Mouse (Mus musculus): Measurements from ENCODE around the gene Reep6.

DNA sequence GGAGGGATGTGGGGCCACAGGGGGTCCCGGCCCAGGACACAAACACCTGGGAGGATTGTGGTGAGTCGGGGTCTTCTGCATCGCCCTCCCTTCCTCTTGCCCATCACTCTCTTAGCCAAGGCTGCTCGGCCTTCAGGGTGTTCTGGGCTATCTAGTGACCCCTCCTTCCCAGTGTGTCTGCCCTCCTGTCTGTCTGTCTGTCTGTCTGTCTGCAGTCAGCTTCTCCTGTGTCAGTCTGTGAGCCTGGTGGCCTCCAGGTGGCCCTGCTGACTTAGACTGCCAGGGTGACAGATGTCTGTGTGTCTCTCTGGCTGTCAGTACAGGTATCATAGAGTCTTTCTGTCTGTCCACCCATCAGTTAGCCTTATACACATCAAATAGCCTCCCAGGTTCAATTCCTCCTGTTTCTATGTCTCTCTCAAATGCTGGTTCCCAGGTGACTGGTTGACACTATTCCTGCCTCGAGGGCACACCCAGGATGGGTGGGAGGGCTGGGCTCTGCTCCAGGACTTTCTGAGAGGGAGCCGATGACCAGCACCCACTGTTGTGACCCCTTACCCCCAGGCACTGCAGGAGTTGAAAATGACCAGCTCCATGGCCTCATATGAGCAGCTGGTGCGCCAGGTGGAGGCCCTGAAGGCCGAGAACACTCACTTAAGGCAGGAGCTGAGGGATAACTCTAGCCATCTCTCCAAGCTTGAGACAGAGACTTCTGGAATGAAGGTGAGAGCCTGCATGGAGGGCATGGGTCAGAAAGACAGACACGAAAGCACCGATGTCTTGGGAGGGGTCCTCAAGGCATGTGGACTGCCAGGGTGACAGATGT lies 28.3 kb upstream of the Reep6 start:
- no peak for TF ChIP-seq CTCF (IDR thresholded peaks at IDR 0.05; ENCODE audit: low read depth, low read length)
- no peak for TF ChIP-seq GATA1 (IDR thresholded peaks at IDR 0.05; ENCODE audit: borderline replicate concordance, low read length)
- no peak for TF ChIP-seq TAL1 (conservative IDR thresholded peaks at IDR 0.05; ENCODE audit: low read depth, low read length)
- TF ChIP-seq POLR2AphosphoS5 (IDR thresholded peaks at IDR 0.05; ENCODE audit: insufficient replicate concordance, low read depth, low read length) = no peak
- no peak for TF ChIP-seq GATA2 (IDR thresholded peaks at IDR 0.05; ENCODE audit: borderline replicate concordance, low read depth, low read length)

All from G1E (cell line).